Mouse (Mus musculus) lung, embryonic 14.5 days (tissue): Measurements from ENCODE around the gene Mad1l1. TPM values are rescaled to one million over a fixed set of nuclear protein-coding genes. Genes with fewer than 3 reads are reported as not detected.

ENCODE experiments used
- ATAC-seq: fragments of 200-750 bp; cut with Nextera tagmentation; 2 replicates; pipeline ENCODE4 v1.8.0; 2017; ENCODE audit warnings: mild to moderate bottlenecking, moderate TSS enrichment, moderate library complexity; ENCODE audit not compliant: insufficient read depth
- DNase-seq: peaks from one replicate; pipeline ENCODE4 v3.0.0-alpha.2; 2015
- H3K27ac ChIP-seq: fragments of 300-500 bp; sonication (generic); 2 replicates; pipeline ENCODE4 v1.5.1; 2014; ENCODE audit warnings: low read depth, mild to moderate bottlenecking, moderate library complexity
- H3K27me3 ChIP-seq: fragments of 300-500 bp; sonication (generic); 2 replicates; pipeline ENCODE4 v1.6.1; 2014; ENCODE audit warnings: low read length, control low read depth; ENCODE audit not compliant: insufficient read depth
- H3K36me3 ChIP-seq: fragments of 300-500 bp; sonication (generic); 2 replicates; pipeline ENCODE4 v1.6.1; 2014; ENCODE audit warnings: control low read depth; ENCODE audit not compliant: insufficient read depth
- H3K4me1 ChIP-seq: fragments of 300-500 bp; sonication (generic); 2 replicates; pipeline ENCODE4 v1.6.1; 2014; ENCODE audit warnings: antibody characterized with exemption, control low read depth; ENCODE audit not compliant: insufficient read depth
- H3K4me2 ChIP-seq: fragments of 300-500 bp; sonication (generic); 2 replicates; pipeline ENCODE4 v1.6.1; 2014; ENCODE audit warnings: mild to moderate bottlenecking
- H3K4me3 ChIP-seq: fragments of 300-500 bp; sonication (generic); 2 replicates; pipeline ENCODE4 v1.5.1; 2014; ENCODE audit warnings: low read depth, low read length
- H3K9ac ChIP-seq: fragments of 300-500 bp; sonication (generic); 2 replicates; pipeline ENCODE4 v1.6.1; 2014
- H3K9me3 ChIP-seq: fragments of 300-500 bp; sonication (generic); 2 replicates; pipeline ENCODE4 v1.6.1; 2016; ENCODE audit warnings: low read depth, low read length, control low read depth
- CTCF ChIP-seq: IDR thresholded peaks from 2 replicates; pipeline ENCODE4 v1.5.1; 2016; ENCODE audit warnings: antibody characterized with exemption, low read depth
- WGBS: fragments of 180-500 bp; shearing (Covaris S2); extraction: QIAGEN DNeasy Blood & Tissue Kit; methylation state at CpG from one replicate; pipeline ENCODE4 v1.1.7; 2014; 5-methylcytosine and 5-hydroxymethylcytosine counted together
- polyA plus RNA-seq: library from polyadenylated mRNA; unstranded; fragments of >200 nt; fragmentation: Nextera tagmentation; extraction: Ambion mirVana; gene quantifications from 2 replicates; pipeline ENCODE4 v1.2.1, GENCODE M21; 2014

The Mad1l1 gene
- polyA plus RNA-seq, 1 experiment from 2014 or later: 61.6 TPM

GRCm38 (mm10) chr5:140206726-140207703, 114.3 kb downstream of the Mad1l1 start:
- Histone ChIP-seq H3K4me3 (no peak overlapping the region), H3K27me3 (no peaks in the 10 kb centered on the region), H3K9me3 (no peaks in the 10 kb centered on the region), H3K27ac (no peak overlapping the region), H3K36me3 (peaks cover 5% of the 10 kb centered on the region; the same call in 1 of the 2 replicates), H3K4me2 (no peak overlapping the region), H3K9ac (no peak overlapping the region), H3K4me1 (no peaks in the 10 kb centered on the region)
- DNase-seq (peak; percentile 34), ATAC-seq (peak; percentile 26; the same call in 1 of the 2 replicates)
- WGBS: 72% methylated on average over 19 of the region's 19 CpGs
- no peak for TF ChIP-seq CTCF

GRCm38 (mm10) chr5:140205991-140206390, 115.4 kb downstream of the Mad1l1 start:
- DNase-seq: no peak
- Histone ChIP-seq H3K36me3 (peaks cover 5% of the 10 kb centered on the region; the same call in 1 of the 2 replicates), H3K27ac (no peak overlapping the region), H3K9me3 (no peaks in the 10 kb centered on the region), H3K4me3 (no peak overlapping the region), H3K9ac (no peak overlapping the region), H3K4me1 (no peaks in the 10 kb centered on the region), H3K27me3 (no peaks in the 10 kb centered on the region), H3K4me2 (no peak overlapping the region)
- 80% methylated on average over 2 of the region's 2 CpGs for whole genome bisulfite sequencing
- no peak for TF ChIP-seq CTCF
- ATAC-seq: no peak

DNA sequence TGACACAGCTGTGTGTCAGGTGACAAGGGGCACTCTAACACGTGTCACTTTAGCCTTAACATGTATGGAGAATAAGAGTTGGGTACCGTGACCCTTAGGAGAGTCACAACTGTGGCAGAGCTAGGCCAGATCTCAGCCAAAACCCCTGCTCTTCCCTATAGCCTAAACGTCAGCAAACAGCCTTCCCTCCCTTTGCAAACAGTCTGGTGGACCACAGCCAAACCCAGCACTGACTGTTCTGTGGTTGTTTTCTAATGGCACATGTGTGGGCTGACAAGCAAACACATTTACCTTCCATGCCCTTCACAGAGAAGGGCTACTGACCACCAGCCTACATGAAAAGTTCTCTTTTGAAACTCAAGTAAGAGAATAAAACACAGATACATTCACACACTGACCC, 116.9 kb downstream of the Mad1l1 start:
- no peak overlapping the region for H3K9ac ChIP-seq
- no peak for TF ChIP-seq CTCF
- no peak for ATAC-seq
- DNase-seq: peak; percentile 17
- WGBS: 65% methylated on average over 3 of the region's 3 CpGs
- no peaks in the 10 kb centered on the region for H3K27me3 ChIP-seq
- H3K4me3 ChIP-seq: no peak overlapping the region
- no peak overlapping the region for H3K4me2 ChIP-seq
- H3K9me3 ChIP-seq: no peaks in the 10 kb centered on the region
- no peak overlapping the region for H3K27ac ChIP-seq
- no peaks in the 10 kb centered on the region for H3K4me1 ChIP-seq
- H3K36me3 ChIP-seq: peaks cover 5% of the 10 kb centered on the region; the same call in 1 of the 2 replicates

GRCm38 (mm10) chr5:140204037-140204436, 117.3 kb downstream of the Mad1l1 start:
- Histone ChIP-seq H3K36me3 (peaks cover 5% of the 10 kb centered on the region; the same call in 1 of the 2 replicates), H3K4me2 (no peak overlapping the region), H3K4me3 (no peak overlapping the region), H3K4me1 (no peaks in the 10 kb centered on the region), H3K27ac (no peak overlapping the region), H3K9me3 (no peaks in the 10 kb centered on the region), H3K9ac (no peak overlapping the region), H3K27me3 (no peaks in the 10 kb centered on the region)
- ATAC-seq: no peak
- no peak for DNase-seq
- no peak for TF ChIP-seq CTCF
- WGBS: 91% methylated on average over 5 of the region's 5 CpGs

DNA sequence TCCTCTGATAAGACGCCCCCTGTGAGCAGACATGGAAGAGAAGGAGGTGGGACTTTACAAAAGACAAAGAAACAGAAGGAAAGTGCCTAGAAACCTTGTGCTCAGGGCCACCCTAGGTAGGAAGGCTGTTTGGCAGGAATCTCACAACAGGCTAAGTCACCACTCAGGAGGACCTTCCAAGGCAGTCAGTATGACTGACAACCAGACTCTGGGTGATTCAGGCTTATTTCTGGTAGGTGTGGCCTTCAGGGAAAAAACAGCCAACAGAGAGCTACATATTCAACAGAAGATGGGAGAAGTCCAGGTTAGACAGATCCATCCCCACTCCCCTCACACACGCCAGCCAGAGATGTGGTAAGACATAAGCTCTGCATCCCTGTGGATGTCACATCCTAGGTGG, 118.9 kb downstream of the Mad1l1 start:
- no peaks in the 10 kb centered on the region for H3K4me1 ChIP-seq
- H3K27ac ChIP-seq: no peak overlapping the region
- H3K4me2 ChIP-seq: no peak overlapping the region
- no peak for TF ChIP-seq CTCF
- no peak overlapping the region for H3K9ac ChIP-seq
- 71% methylated on average over 2 of the region's 2 CpGs for WGBS
- no peak overlapping the region for H3K4me3 ChIP-seq
- no peak for DNase-seq
- no peak for ATAC-seq
- peaks cover 1% of the 10 kb centered on the region; the same call in 1 of the 2 replicates for H3K36me3 ChIP-seq
- no peaks in the 10 kb centered on the region for H3K27me3 ChIP-seq
- H3K9me3 ChIP-seq: no peaks in the 10 kb centered on the region

- Histone ChIP-seq H3K4me3 (no peak overlapping the region), H3K9me3 (no peaks in the 10 kb centered on the region), H3K4me2 (no peak overlapping the region), H3K4me1 (no peaks in the 10 kb centered on the region), H3K27ac (no peak overlapping the region), H3K9ac (no peak overlapping the region), H3K36me3 (no peaks in the 10 kb centered on the region), H3K27me3 (no peaks in the 10 kb centered on the region)
- WGBS: 94% methylated on average over 5 of the region's 5 CpGs
- DNase-seq (no peak), ATAC-seq (no peak)
- no peak for TF ChIP-seq CTCF
These were observed 119.8 kb downstream of the Mad1l1 start for GRCm38 (mm10) chr5:140201566-140201965.

DNA sequence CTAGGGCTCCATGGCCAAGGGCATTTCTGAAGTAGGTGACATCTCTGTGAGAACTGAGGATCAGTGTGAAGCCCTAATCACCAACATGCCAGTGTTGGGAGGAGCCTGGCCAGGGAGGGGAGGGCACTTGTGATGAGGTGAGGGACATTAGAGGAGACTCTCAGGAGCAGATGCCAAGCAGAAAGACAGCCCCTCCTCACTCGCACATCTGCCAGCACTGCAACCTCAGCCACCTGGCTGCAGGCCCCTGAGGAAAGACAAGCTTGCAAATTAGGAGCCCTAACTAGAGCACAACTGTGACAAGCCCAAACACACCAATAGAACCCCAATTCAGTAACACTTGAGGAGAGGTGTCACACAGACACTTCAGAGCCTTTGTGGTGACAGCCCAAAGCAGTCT, 120.2 kb downstream of the Mad1l1 start:
- H3K36me3 ChIP-seq: no peaks in the 10 kb centered on the region
- WGBS: 68% methylated on average over 1 of the region's 1 CpGs
- TF ChIP-seq CTCF: no peak
- H3K4me1 ChIP-seq: no peaks in the 10 kb centered on the region
- no peaks in the 10 kb centered on the region for H3K9me3 ChIP-seq
- no peak overlapping the region for H3K4me3 ChIP-seq
- H3K27me3 ChIP-seq: no peaks in the 10 kb centered on the region
- no peak for ATAC-seq
- no peak overlapping the region for H3K27ac ChIP-seq
- H3K9ac ChIP-seq: no peak overlapping the region
- no peak overlapping the region for H3K4me2 ChIP-seq
- no peak for DNase-seq
